Mouse (Mus musculus): ENCODE measurements around the gene Zfp661. TPM values are rescaled to one million over a fixed set of nuclear protein-coding genes. Genes with fewer than 3 reads are reported as not detected.
A peak's percentile ranks its signal among the peaks of the same experiment; 100 is the strongest.

The Zfp661 gene
- total RNA-seq, 2 experiments from 2014 or later: 2.0 to 3.0 TPM

- DNase-seq (ENCODE audit: low spot score): peak; percentile 56
These were observed 27.6 kb downstream of the Zfp661 start for GRCm38 (mm10) chr2:127559070-127559966.

DNA sequence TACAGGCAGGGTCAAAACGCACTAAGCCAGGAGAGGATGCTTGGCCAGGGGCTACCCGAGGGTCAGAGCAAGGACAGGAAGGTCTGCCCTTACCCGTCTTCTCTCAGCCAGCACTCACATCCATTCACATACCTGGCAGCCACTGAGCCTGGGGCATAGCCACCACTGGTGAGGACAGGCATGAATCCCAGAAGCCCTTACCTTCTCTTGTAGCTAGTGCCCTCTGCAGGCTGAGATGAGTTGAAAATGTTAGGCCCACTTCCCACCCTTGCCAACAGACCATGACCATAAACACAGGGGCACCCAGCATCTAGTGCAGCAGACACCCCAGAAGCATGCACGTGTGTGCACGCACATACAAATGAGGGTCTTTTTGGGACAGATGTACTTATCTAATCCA, 35.8 kb downstream of the Zfp661 start:
- no peak for DNase-seq (ENCODE audit: low spot score)

DNA sequence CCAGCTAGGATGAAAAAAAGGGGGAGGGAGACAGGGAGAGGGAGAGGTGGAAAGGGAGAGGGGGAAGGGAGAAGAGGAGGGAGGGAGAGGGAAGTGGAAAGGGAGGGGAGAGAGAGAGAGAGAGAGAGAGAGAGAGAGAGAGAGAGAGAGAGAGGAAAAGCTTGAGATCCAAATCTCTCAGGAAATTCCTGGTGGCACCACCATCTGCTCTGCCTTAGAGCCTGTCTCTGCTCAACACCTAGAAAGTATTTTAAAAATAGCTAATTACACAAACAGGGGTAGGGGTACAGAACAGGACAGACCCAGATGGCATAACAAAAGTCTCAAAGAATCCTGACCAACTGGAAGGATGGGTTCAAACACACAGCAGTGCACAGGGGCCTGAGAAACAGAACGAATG, 36.4 kb downstream of the Zfp661 start:
- DNase-seq (ENCODE audit: low spot score): no peak

- no peak for DNase-seq (ENCODE audit: low spot score)
These were observed 37.2 kb downstream of the Zfp661 start for GRCm38 (mm10) chr2:127549711-127550110.

DNA sequence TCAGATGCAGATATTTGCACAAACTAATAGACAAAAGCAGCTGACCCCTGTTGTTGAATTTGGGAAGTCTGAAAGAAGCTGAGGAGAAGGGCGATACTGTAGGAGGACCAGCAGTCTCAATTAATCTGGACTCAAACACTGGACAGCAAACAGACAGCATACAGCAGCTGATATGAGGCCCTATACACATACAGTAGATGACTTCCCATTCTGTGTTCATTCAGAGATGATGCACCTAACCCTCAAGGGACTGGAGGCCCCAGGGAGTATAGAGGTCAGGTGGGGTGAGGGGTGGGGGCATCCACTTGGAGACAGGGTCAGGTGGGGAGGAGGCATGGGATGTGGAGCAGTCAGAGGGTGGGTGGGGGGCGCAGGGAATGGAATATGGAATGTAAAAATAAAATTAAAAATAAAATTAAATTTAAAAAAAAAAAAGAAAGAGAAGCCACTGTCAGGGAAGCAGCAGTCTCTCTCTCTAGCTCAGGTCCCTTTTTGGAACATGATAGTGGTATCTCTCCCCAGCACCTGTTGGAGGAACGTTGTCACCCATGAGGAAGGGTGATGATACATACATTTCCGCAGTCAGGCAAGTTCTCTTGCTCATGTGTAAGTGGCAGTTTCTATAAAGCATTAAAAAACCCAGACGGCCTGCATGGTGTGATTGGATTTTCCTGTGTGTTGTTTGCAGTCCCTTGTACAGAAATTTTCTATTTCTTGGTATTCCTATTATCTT, 38.4 kb downstream of the Zfp661 start:
- DNase-seq (ENCODE audit: low spot score): no peak

DNA sequence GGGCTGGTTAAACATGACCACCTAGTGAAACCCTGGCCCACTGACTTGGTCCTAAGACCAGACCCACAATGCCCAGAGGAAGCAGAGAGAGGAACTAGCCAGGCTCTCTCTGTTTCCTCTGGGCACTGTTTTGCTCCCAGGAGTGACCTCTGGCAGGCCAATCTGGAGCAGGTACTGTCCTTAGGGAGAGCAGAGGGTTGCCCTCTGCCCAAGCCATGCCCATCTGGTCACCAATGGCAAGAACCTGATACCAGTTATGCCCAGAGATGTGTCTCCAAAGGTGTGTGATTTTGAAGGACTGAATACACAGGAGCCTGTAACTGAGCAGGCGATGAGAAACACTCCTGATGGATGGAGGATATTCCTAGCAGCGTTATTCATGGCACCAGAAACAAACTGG, 45.2 kb downstream of the Zfp661 start:
- no peak for DNase-seq (ENCODE audit: low spot score)

GRCm38 (mm10) chr2:127541185-127541584, 45.7 kb downstream of the Zfp661 start, which contains the start of gene Prom2:
Gene Prom2 (minus strand): TSS chr2:127541467.
- DNase-seq (ENCODE audit: low spot score): no peak

GRCm38 (mm10) chr2:127539494-127539893, 47.4 kb downstream of the Zfp661 start:
- no peak for DNase-seq (ENCODE audit: low spot score)

DNA sequence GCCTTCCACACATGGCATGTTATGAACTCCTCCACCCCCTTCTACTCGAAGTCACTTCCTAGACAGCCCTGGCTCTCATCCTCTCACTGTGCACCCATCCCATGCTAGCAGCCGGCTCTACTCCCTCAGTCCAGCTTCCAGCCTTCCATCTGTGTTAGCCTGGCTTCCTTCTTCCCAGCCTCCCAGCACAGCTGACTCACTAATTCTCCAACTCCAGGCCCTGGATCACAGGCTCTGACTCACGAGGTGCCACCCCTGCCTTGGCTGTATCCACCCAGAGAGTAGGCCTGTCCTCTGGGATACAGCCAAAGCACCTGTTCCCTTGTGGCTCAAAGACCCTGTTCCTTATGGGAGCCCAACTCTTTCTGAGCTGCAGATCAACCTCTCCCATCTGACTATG, 49.3 kb downstream of the Zfp661 start:
- no peak for DNase-seq (ENCODE audit: low spot score)

DNA sequence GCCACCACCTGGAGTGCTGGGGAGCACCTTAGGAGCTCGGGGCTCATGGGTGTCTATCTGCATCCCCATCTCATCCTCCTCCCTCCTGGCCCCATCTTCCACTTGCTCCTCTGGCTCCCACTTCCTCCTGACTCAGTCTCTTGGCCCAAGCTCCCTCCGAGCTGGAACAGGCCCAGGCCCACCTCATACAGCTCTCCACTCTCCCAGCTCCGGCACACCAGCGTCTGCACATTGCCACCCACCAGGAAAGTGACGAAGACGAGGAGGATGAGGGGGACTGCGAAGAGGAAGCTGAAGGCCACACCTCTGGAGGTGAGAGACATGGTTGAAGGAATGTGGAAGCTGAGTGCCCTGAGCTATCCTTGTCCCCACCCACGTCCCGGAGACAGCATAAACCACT, 51.5 kb downstream of the Zfp661 start:
- DNase-seq (ENCODE audit: low spot score): no peak

DNA sequence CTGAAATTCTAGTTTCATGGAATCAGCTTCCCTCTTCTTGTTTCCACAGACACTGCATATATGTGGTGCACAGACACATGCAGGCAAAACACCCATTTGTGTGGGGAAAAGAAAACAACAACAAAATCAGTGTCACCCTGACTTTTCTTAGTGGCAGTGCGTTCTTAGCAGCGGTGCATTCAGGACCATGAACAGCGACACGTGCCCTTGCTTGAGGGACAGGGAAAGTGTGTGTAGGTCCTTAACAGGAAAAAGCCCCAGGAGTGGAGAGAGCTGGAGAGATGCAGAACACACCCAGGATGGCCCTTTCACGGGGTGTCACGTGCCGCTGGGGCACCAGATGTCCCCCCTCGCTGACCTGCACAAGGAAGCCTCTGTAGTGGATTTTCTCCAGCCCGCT, 54.5 kb downstream of the Zfp661 start:
- no peak for DNase-seq (ENCODE audit: low spot score)

- no peak for DNase-seq (ENCODE audit: low spot score)
These were observed 55.3 kb downstream of the Zfp661 start for GRCm38 (mm10) chr2:127531592-127531991.

DNA sequence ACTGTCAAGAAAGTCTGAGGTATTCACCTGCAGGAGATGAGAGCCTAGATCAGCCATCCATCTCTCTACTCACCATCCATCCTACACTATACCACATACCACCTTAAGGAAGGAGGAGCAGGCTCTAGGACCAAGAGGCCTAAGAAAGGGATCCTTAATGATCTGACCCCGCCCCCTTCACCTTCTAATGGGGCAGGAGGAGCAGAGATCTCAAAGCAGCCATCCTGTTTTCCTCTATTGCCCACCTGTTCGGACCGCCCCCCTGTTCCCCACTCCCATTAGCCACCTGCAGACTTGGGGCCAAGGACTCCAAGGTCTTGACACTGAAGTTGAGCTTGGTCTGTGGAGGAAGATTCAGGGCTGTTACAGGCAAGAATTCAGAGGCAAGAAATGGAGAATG, 56.5 kb downstream of the Zfp661 start:
- DNase-seq (ENCODE audit: low spot score): no peak

- no peak for DNase-seq (ENCODE audit: low spot score)
These were observed 61.7 kb downstream of the Zfp661 start for GRCm38 (mm10) chr2:127525004-127525775.

Other genes with a start within 250 kb of the Zfp661 start
- not detected for gene Astl, start 248.5 kb downstream of the Zfp661 start, total RNA-seq (2021)
- under 1 TPM; 0.40 to 0.71 TPM for gene Adra2b, start 223.9 kb downstream of the Zfp661 start, total RNA-seq (2021)
- not detected for gene Gpat2, start 161.9 kb downstream of the Zfp661 start, total RNA-seq (2021)
- 10 to 100 TPM; 22.0 to 22.8 TPM for gene Fahd2a, start 142.5 kb downstream of the Zfp661 start, total RNA-seq (2021)
- under 1 TPM; 0.21 to 0.43 TPM for gene Kcnip3, start 65.0 kb downstream of the Zfp661 start, total RNA-seq (2021)
- gene Prom2, start 45.6 kb downstream of the Zfp661 start, total RNA-seq (2021): not detected
- 10 to 100 TPM; 69.3 to 82.2 TPM for gene Mrps5, start 128 bp upstream of the Zfp661 start, total RNA-seq (2021)
- 1 to 10 TPM; 1.6 to 1.9 TPM for gene Mal, start 69.6 kb upstream of the Zfp661 start, total RNA-seq (2021)
- gene Mall, start 142.8 kb upstream of the Zfp661 start, total RNA-seq (2021): 1 to 10 TPM; 2.2 to 4.9 TPM
- gene Nphp1, start 201.8 kb upstream of the Zfp661 start, total RNA-seq (2021): 10 to 100 TPM; 21.9 to 23.8 TPM
- 100 to 1,000 TPM; 121 to 130 TPM for gene Mtln, start 205.4 kb upstream of the Zfp661 start, total RNA-seq (2021)
- gene Bub1, start 244.8 kb upstream of the Zfp661 start, total RNA-seq (2021): not detected